Mouse (Mus musculus) embryonic facial prominence, embryonic 14.5 days (tissue): ENCODE results near the gene Tex21. TPM values are rescaled to one million over a fixed set of nuclear protein-coding genes. Genes with fewer than 3 reads are reported as not detected.
A peak's percentile ranks its signal among the peaks of the same experiment; 100 is the strongest.

ENCODE experiments used
- ATAC-seq: fragments of 200-750 bp; cut with Nextera tagmentation; 2 replicates; pipeline ENCODE4 v1.8.0; 2017; ENCODE audit warnings: low read depth, moderate number of reproducible peaks, moderate TSS enrichment
- DNase-seq: peaks from one replicate; pipeline ENCODE4 v3.0.0-alpha.2; 2015; ENCODE audit warnings: low spot score
- H3K27ac ChIP-seq: fragments of 300-500 bp; sonication (generic); replicated peaks from 2 replicates; pipeline ENCODE4 v1.5.1; 2014; ENCODE audit warnings: low read depth, mild to moderate bottlenecking, low read length, moderate library complexity
- H3K27me3 ChIP-seq: fragments of 300-500 bp; sonication (generic); replicated peaks from 2 replicates; pipeline ENCODE4 v1.6.1; 2014; ENCODE audit warnings: low read length; ENCODE audit not compliant: control insufficient read depth, insufficient read depth
- H3K36me3 ChIP-seq: fragments of 300-500 bp; sonication (generic); 2 replicates; pipeline ENCODE4 v1.6.1; 2014; ENCODE audit warnings: low read length, mixed read lengths; ENCODE audit not compliant: control insufficient read depth, insufficient read depth
- H3K4me1 ChIP-seq: fragments of 300-500 bp; sonication (generic); 2 replicates; pipeline ENCODE4 v1.6.1; 2014; ENCODE audit warnings: antibody characterized with exemption, low read length; ENCODE audit not compliant: control insufficient read depth, insufficient read depth
- H3K4me2 ChIP-seq: fragments of 300-500 bp; sonication (generic); 2 replicates; pipeline ENCODE4 v1.6.1; 2014; ENCODE audit warnings: low read depth, mild to moderate bottlenecking, low read length, moderate library complexity, mixed read lengths
- H3K4me3 ChIP-seq: fragments of 300-500 bp; sonication (generic); 2 replicates; pipeline ENCODE4 v1.5.1; 2014; ENCODE audit warnings: low read depth, mild to moderate bottlenecking, low read length
- H3K9ac ChIP-seq: fragments of 300-500 bp; sonication (generic); 2 replicates; pipeline ENCODE4 v1.6.1; 2014; ENCODE audit warnings: low read depth, mild to moderate bottlenecking, low read length, moderate library complexity, mixed read lengths
- H3K9me3 ChIP-seq: fragments of 300-500 bp; sonication (generic); 2 replicates; pipeline ENCODE4 v1.6.1; 2016; ENCODE audit warnings: low read length; ENCODE audit not compliant: control insufficient read depth
- WGBS: fragments of 180-500 bp; shearing (Covaris S2); extraction: QIAGEN DNeasy Blood & Tissue Kit; methylation state at CpG from one replicate; pipeline ENCODE4 v1.1.7; 2014; 5-methylcytosine and 5-hydroxymethylcytosine counted together
- polyA plus RNA-seq: library from polyadenylated mRNA; unstranded; fragments of >200 nt; fragmentation: Nextera tagmentation; extraction: Ambion mirVana; gene quantifications from 2 replicates; pipeline ENCODE4 v1.2.1, GENCODE M21; 2014

The Tex21 gene
- 0.08 and 0.30 TPM in 2 replicates for polyA plus RNA-seq

DNA sequence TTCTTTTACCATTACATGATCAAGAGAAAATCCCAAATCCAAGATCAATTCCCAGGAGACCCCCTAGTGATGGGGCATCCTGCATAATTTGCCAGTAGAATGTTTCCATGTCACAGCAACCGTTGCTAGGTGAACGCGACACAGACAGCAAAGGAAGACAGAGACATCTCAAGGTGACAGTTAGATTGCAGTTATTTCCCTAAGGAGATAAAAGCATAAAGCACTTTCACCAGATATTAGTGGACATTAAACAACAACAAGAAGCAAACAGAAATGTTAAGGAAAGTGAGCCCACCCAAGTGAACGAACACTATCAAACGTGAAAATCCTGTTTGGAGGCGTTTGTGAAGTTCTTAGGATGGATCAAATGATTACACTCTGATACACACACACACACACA is at the start of gene Tex21:
Gene Tex21 (minus strand): TSS at position 101 of the 400 bp plus-strand sequence.
- Histone ChIP-seq H3K9ac (no peak within 1 kb of the TSS), H3K4me3 (no peak within 1 kb of the TSS), H3K27me3 (no peaks in the 10 kb centered on the region), H3K27ac (no peak within 1 kb of the TSS), H3K4me1 (no peaks in the 10 kb centered on the region), H3K9me3 (no peaks in the 10 kb centered on the region), H3K4me2 (no peak within 1 kb of the TSS), H3K36me3 (no peaks in the 10 kb centered on the region)
- WGBS, result 85% methylated on average over 6 of the region's 6 CpGs
- no peak for ATAC-seq
- DNase-seq, result no peak

DNA sequence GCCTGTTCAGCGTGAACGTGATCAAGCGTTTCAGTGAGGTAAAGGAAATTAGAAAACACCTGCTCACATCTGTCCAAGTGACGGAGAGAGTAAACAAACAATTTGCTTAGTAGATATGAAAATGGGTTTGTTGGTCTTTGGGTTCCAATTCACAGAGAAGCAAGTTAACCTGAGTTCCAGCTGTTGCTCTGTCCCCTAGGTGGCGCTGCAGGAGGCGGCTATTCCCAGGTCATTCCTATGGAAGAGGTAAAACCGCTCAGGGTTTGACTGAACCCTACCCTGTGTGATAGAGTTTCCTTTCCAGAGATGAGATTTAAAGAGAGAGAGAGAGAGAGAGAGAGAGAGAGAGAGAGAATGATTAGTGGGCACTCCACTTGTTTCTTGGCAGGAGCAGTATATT is 46.6 kb upstream of the Tex21 start:
- 60% methylated on average over 7 of the region's 7 CpGs for WGBS
- ATAC-seq (no peak), DNase-seq (peak; percentile 48)
- no peaks in the 10 kb centered on the region for H3K27me3 ChIP-seq
- H3K9ac ChIP-seq, result no peak overlapping the region
- no peaks in the 10 kb centered on the region for H3K9me3 ChIP-seq
- peaks cover 71% of the 10 kb centered on the region for H3K36me3 ChIP-seq
- H3K4me2 ChIP-seq, result no peak overlapping the region
- H3K27ac ChIP-seq, result no peak overlapping the region
- no peak overlapping the region for H3K4me3 ChIP-seq
- H3K4me1 ChIP-seq, result no peaks in the 10 kb centered on the region

DNA sequence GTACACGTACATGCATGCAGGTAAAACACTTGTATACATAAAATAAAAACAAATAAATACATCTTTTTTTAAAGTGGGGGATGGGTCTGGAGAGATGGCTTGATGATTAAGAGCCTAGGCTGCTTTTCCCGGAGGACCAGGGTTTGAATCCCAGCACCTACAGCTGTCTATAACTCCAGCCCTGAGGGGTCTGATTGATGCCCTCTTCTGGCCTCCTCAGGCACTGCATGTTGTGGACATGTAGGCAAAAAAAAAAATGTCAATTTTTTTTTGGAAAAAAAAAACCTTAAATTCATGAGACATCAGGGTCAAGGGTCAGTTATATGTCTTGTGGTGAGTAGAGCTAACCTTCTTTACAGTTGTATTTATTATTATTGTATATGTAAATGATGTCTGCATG is 43.7 kb upstream of the Tex21 start:
- H3K36me3 ChIP-seq, result peaks cover 57% of the 10 kb centered on the region
- no peaks in the 10 kb centered on the region for H3K4me1 ChIP-seq
- DNase-seq (no peak), ATAC-seq (no peak)
- WGBS, result 94% methylated on average over 2 of the region's 2 CpGs
- no peak overlapping the region for H3K27ac ChIP-seq
- no peaks in the 10 kb centered on the region for H3K9me3 ChIP-seq
- no peak overlapping the region for H3K9ac ChIP-seq
- H3K4me3 ChIP-seq, result no peak overlapping the region
- H3K4me2 ChIP-seq, result no peak overlapping the region
- no peaks in the 10 kb centered on the region for H3K27me3 ChIP-seq

DNA sequence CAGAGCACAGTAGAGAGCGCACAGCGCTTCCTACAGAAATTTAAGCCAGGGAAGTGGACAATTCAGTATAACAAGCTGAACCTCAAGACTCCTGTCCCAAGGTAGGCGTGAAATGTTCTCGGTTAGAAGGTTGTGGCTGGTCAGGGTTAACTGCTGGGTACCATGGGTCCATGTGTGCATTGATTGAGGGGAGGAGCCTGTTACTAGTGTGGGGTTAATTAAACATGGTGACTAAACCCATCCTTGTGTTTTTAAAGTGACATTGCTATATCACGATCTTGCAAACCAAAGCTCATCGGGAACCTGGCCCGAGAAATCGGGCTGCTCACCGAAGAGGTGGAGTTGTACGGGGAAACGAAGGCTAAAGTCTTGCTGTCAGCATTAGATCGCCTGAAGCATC is 42.9 kb upstream of the Tex21 start:
- ATAC-seq (no peak), DNase-seq (no peak)
- no peak overlapping the region for H3K27ac ChIP-seq
- 96% methylated on average over 12 of the region's 12 CpGs for whole genome bisulfite sequencing
- no peak overlapping the region for H3K4me2 ChIP-seq
- no peak overlapping the region for H3K9ac ChIP-seq
- H3K36me3 ChIP-seq, result peaks cover 51% of the 10 kb centered on the region
- no peak overlapping the region for H3K4me3 ChIP-seq
- no peaks in the 10 kb centered on the region for H3K27me3 ChIP-seq
- H3K4me1 ChIP-seq, result no peaks in the 10 kb centered on the region
- no peaks in the 10 kb centered on the region for H3K9me3 ChIP-seq

DNA sequence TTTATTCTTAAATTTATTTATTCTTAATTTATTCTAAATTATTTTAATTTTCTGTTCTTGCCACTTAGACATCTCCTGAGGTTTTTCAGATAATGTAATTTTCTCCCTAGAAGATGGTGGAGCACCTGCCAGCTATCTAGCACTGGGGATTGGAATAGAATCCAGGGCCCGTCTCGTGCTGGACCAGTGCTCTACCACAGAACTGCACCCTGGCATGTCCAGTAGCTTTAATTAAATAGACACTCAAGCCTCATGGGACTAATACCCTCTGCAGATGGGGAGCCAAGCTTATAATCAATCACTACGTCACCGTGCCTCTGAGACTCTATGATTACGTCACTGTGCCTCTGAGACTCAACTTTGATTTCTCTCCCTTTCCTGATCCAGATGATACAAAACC is 41.9 kb upstream of the Tex21 start:
- Histone ChIP-seq H3K27me3 (no peaks in the 10 kb centered on the region), H3K4me1 (no peaks in the 10 kb centered on the region), H3K9ac (no peak overlapping the region), H3K27ac (no peak overlapping the region), H3K4me2 (no peak overlapping the region), H3K9me3 (no peaks in the 10 kb centered on the region), H3K4me3 (no peak overlapping the region), H3K36me3 (peaks cover 58% of the 10 kb centered on the region)
- 89% methylated on average over 5 of the region's 5 CpGs for WGBS
- ATAC-seq (no peak), DNase-seq (no peak)

DNA sequence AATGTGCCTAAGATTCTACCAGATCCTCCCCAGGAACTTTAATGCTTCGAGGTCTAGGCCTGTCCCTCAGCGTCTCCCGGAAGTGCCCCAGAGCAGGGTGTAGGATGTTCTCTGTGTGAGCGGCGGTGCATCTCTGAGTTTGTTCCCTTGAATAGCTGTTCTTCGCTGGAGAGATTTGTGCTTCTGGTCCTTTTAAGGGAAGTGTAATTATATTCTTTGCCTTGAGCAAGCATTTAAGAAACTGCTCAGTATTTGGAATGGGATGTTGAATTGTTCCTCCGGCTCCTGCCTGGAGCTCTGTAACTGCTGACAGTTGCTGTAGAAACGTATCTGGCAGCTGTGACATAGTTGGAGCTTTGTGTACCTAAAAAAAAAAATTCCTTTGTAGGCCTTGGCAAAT is 41.4 kb upstream of the Tex21 start:
- no peaks in the 10 kb centered on the region for H3K4me1 ChIP-seq
- no peak overlapping the region for H3K27ac ChIP-seq
- H3K9me3 ChIP-seq, result no peaks in the 10 kb centered on the region
- H3K27me3 ChIP-seq, result no peaks in the 10 kb centered on the region
- 83% methylated on average over 8 of the region's 8 CpGs for WGBS
- no peak for DNase-seq
- no peak for ATAC-seq
- H3K36me3 ChIP-seq, result peaks cover 61% of the 10 kb centered on the region
- H3K9ac ChIP-seq, result no peak overlapping the region
- H3K4me3 ChIP-seq, result no peak overlapping the region
- no peak overlapping the region for H3K4me2 ChIP-seq

DNA sequence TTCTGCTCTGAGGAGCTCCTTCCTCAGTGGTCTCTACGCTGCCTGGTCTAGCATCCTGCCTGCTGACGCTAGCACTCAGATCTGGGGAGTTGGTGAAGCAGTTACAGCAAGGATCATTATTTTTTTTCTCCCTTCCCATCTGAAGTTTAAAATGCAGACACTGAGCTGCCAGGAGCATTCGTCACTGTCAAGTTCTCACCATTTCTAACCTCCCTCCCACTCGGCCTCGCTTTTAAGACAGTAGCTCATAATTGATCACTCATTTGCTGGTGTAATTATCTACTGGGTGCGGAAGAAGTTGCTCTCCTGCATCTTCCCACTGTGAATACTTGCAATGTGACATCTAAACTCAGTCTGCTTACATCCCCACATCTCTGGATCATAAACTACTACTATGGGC is 38.9 kb upstream of the Tex21 start:
- no peak for ATAC-seq
- WGBS, result 84% methylated on average over 6 of the region's 6 CpGs
- no peak overlapping the region for H3K4me3 ChIP-seq
- H3K27me3 ChIP-seq, result no peaks in the 10 kb centered on the region
- H3K4me1 ChIP-seq, result no peaks in the 10 kb centered on the region
- H3K27ac ChIP-seq, result no peak overlapping the region
- H3K9me3 ChIP-seq, result no peaks in the 10 kb centered on the region
- H3K36me3 ChIP-seq, result peaks cover 58% of the 10 kb centered on the region
- no peak for DNase-seq
- no peak overlapping the region for H3K4me2 ChIP-seq
- no peak overlapping the region for H3K9ac ChIP-seq

DNA sequence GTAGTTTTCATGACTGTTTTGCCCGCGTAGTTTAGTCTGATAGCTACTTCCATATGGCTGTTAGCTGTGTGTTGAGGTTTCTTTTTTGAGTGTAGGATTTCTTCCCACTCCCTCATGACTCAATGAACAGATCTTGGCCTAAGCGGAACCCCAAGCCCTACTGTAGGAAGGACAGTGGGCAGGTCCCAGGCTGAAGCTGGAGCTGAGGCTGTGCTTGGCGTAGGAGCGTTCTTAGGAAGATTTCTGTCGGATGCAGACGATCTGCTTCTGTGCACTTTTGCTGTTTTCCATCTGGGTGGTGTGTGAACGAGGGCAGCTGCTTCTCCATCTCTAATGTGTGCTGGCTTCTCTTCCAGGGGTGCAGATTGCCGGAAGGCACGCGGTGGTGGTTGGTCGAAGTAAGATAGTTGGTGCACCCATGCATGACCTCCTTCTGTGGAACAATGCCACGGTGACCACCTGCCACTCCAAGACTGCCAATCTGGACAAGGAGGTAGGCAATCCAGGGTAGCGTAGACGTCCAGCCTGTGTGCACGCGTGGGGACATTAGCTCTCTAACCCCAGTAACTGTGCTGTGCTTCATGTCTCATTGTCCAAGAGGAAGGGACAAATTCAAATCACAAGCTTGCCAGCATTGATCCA is 36.1 kb upstream of the Tex21 start:
- Histone ChIP-seq H3K9me3 (no peaks in the 10 kb centered on the region), H3K9ac (no peak overlapping the region), H3K4me3 (no peak overlapping the region), H3K4me1 (no peaks in the 10 kb centered on the region), H3K36me3 (peaks cover 50% of the 10 kb centered on the region), H3K4me2 (no peak overlapping the region), H3K27ac (no peak overlapping the region), H3K27me3 (no peaks in the 10 kb centered on the region)
- ATAC-seq (no peak), DNase-seq (no peak)
- WGBS, result 87% methylated on average over 17 of the region's 17 CpGs

DNA sequence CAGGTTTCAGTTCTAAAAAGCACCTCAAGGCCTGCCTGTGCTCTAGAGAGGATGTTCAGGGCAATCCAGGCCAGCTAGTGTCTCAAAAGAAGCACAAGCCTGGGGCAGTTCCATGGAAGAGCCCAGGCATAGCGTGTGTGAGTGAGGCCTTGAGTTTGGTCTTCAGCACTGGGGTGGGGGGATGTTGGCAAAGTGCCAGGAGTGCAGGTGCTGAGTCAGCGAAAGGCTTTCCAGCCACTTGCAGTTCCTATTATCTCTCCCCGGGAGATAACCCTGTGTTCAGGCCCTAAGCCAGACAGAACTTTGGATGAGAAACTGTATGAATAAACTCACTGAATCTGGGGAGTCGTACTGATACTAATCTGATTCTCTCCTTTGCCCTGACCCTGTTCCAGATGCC is 35.6 kb upstream of the Tex21 start:
- Histone ChIP-seq H3K27me3 (no peaks in the 10 kb centered on the region), H3K4me1 (no peaks in the 10 kb centered on the region), H3K36me3 (peaks cover 50% of the 10 kb centered on the region), H3K9ac (no peak overlapping the region), H3K4me3 (no peak overlapping the region), H3K9me3 (no peaks in the 10 kb centered on the region), H3K27ac (no peak overlapping the region; the same call in 1 of the 2 replicates), H3K4me2 (no peak overlapping the region)
- WGBS, result 47% methylated on average over 4 of the region's 4 CpGs
- DNase-seq, result peak; percentile 39
- ATAC-seq, result no peak
